In genomic region chr15:52433639-52434038, GRCm38 (mm10) we compare ENCODE assay signal across 30 mouse cellular contexts.
DNase-seq lines count a peak whose midpoint lies in the region; ATAC-seq and TF ChIP-seq lines count a peak whose summit lies in the region.
"Had no signal": no experiment of that assay in that cellular context is flagged by ENCODE, and none has a peak within 500 bp of the region (broad histone marks: within the 10 kb centered on the region; RNA-seq: fewer than 3 reads in every experiment).

No protein-coding gene starts in this region.

- H3K4me1 ChIP-seq in forebrain, embryonic 16.5 days (replicated peaks; ENCODE audit: control insufficient read depth, insufficient read depth, low read length) = peaks cover 4% of the 10 kb centered on the region
- peaks cover 14% of the 10 kb centered on the region for H3K4me1 ChIP-seq in midbrain, embryonic 16.5 days (ENCODE audit: control insufficient read depth, insufficient read depth, low read length)
- no peaks in the 10 kb centered on the region for H3K4me1 ChIP-seq in heart, adult 2 months (ENCODE audit: control insufficient read depth, insufficient read depth, low read length)
- H3K4me1 ChIP-seq: embryonic facial prominence, embryonic 10.5 days; embryonic facial prominence, embryonic 15.5 days; heart, embryonic 13.5 days; limb, embryonic 13.5 days; lung, embryonic 15.5 days; neural tube, embryonic 12.5 days had no signal

- no peaks in the 10 kb centered on the region for H3K9me3 ChIP-seq in forebrain, embryonic 16.5 days (ENCODE audit: control insufficient read depth, low read length)
- no peaks in the 10 kb centered on the region for H3K9me3 ChIP-seq in midbrain, embryonic 16.5 days (replicated peaks; ENCODE audit: control insufficient read depth, low read length, poor library complexity, severe bottlenecking)
- H3K9me3 ChIP-seq: embryonic facial prominence, embryonic 10.5 days; embryonic facial prominence, embryonic 15.5 days; heart, embryonic 13.5 days; limb, embryonic 13.5 days; lung, embryonic 15.5 days; midbrain, embryonic 12.5 days; neural tube, embryonic 12.5 days had no signal

- no peaks in the 10 kb centered on the region for H3K79me2 ChIP-seq in heart, adult 2 months (replicated peaks; ENCODE audit: control insufficient read depth, insufficient read depth, low read length)

- H3K36me3 ChIP-seq in forebrain, embryonic 16.5 days (ENCODE audit: control insufficient read depth, insufficient read depth) = no peaks in the 10 kb centered on the region
- H3K36me3 ChIP-seq in midbrain, embryonic 16.5 days (ENCODE audit: control insufficient read depth, insufficient read depth, low read length) = no peaks in the 10 kb centered on the region
- H3K36me3 ChIP-seq in heart, adult 2 months (ENCODE audit: control insufficient read depth, insufficient read depth, low read length) = no peaks in the 10 kb centered on the region
- H3K36me3 ChIP-seq: embryonic facial prominence, embryonic 10.5 days; embryonic facial prominence, embryonic 15.5 days; heart, embryonic 13.5 days; limb, embryonic 13.5 days; lung, embryonic 15.5 days; midbrain, embryonic 12.5 days; neural tube, embryonic 12.5 days had no signal

- peak; percentile 47; the same call in 1 of the 2 replicates for ATAC-seq in frontal cortex, adult (ENCODE audit: low TSS enrichment)
- ATAC-seq in forebrain, embryonic 16.5 days = peak; percentile 84
- no peak; the same call in 1 of the 2 replicates for ATAC-seq in midbrain, embryonic 16.5 days
- ATAC-seq: CD4-positive, CD25-positive, alpha-beta regulatory T cell, adult 4 months; inflammation-experienced regulatory T-cells, adult 6 months had no signal

- H3K27ac ChIP-seq in forebrain, embryonic 16.5 days (ENCODE audit: low read length) = no peak overlapping the region
- H3K27ac ChIP-seq in midbrain, embryonic 16.5 days (ENCODE audit: low read length) = peak overlapping the region; percentile 41
- H3K27ac ChIP-seq in heart, adult 2 months = no peak overlapping the region
- H3K27ac ChIP-seq: embryonic facial prominence, embryonic 10.5 days; embryonic facial prominence, embryonic 15.5 days; heart, embryonic 13.5 days; layer of hippocampus, adult 2 months; left cerebral cortex, adult 2 months; limb, embryonic 13.5 days; lung, embryonic 15.5 days; neural tube, embryonic 12.5 days; stomach, postnatal 0 days had no signal

- H3K9ac ChIP-seq in forebrain, embryonic 16.5 days (replicated peaks; ENCODE audit: low read depth, low read length) = no peak overlapping the region
- no peak overlapping the region for H3K9ac ChIP-seq in midbrain, embryonic 16.5 days (ENCODE audit: low read depth, low read length)
- H3K9ac ChIP-seq in heart, adult 2 months (ENCODE audit: low read depth, low read length) = no peak overlapping the region
- H3K9ac ChIP-seq: embryonic facial prominence, embryonic 15.5 days; heart, embryonic 13.5 days; limb, embryonic 13.5 days; lung, embryonic 15.5 days; midbrain, embryonic 12.5 days; neural tube, embryonic 12.5 days had no signal

- intact Hi-C loops in heart, adult 2 months (cut with DNase I) = no loop called here

- no peak overlapping the region for H3K4me3 ChIP-seq in forebrain, embryonic 16.5 days (replicated peaks; ENCODE audit: low read length)
- no peak overlapping the region for H3K4me3 ChIP-seq in midbrain, embryonic 16.5 days (ENCODE audit: low read depth, low read length)
- H3K4me3 ChIP-seq in heart, adult 2 months = no peak overlapping the region
- H3K4me3 ChIP-seq: embryonic facial prominence, embryonic 10.5 days; embryonic facial prominence, embryonic 15.5 days; heart, embryonic 13.5 days; layer of hippocampus, adult 2 months; left cerebral cortex, adult 2 months; limb, embryonic 13.5 days; lung, embryonic 15.5 days; midbrain, embryonic 12.5 days; myocyte; neural tube, embryonic 12.5 days had no signal

- no peaks in the 10 kb centered on the region for H3K27me3 ChIP-seq in forebrain, embryonic 16.5 days (replicated peaks; ENCODE audit: control insufficient read depth, insufficient read depth, low read length)
- H3K27me3 ChIP-seq in midbrain, embryonic 16.5 days (ENCODE audit: control insufficient read depth, insufficient read depth, low read depth, low read length) = no peaks in the 10 kb centered on the region
- no peaks in the 10 kb centered on the region for H3K27me3 ChIP-seq in heart, adult 2 months (ENCODE audit: control insufficient read depth, insufficient read depth, low read length)
- H3K27me3 ChIP-seq: embryonic facial prominence, embryonic 15.5 days; heart, embryonic 13.5 days; limb, embryonic 13.5 days; lung, embryonic 15.5 days; midbrain, embryonic 12.5 days; neural tube, embryonic 12.5 days had no signal

- no peak for TF ChIP-seq EP300 in heart, adult 2 months (IDR thresholded peaks at IDR 0.05; ENCODE audit: insufficient read depth, low read depth, low read length)

- no peak overlapping the region for H3K4me2 ChIP-seq in forebrain, embryonic 16.5 days (ENCODE audit: low read length)
- no peak overlapping the region for H3K4me2 ChIP-seq in midbrain, embryonic 16.5 days (ENCODE audit: low read length)
- H3K4me2 ChIP-seq: embryonic facial prominence, embryonic 15.5 days; heart, embryonic 13.5 days; limb, embryonic 13.5 days; liver, embryonic 11.5 days; lung, embryonic 15.5 days; midbrain, embryonic 12.5 days; neural tube, embryonic 12.5 days had no signal

- TF ChIP-seq CTCF in heart, adult 2 months (IDR thresholded peaks at IDR 0.05) = no peak

- WGBS in forebrain, embryonic 16.5 days = 34% methylated on average over 2 of the region's 2 CpGs
- WGBS in midbrain, embryonic 16.5 days = 32% methylated on average over 2 of the region's 2 CpGs
- WGBS in heart, adult 2 months = 75% methylated on average over 2 of the region's 2 CpGs

- DNase-seq in frontal cortex, postnatal 14 days (ENCODE audit: low spot score in 2 of 2) = no peak
- peak; percentile 30 for DNase-seq in brain, adult 2 months (ENCODE audit: low read depth, low spot score)
- no peak for DNase-seq in heart, adult 2 months
- DNase-seq in kidney, adult 9 months = no peak
- DNase-seq: adrenal gland, postnatal 25 days; cerebellum, adult 8-10 months; cerebellum, postnatal 25 days; heart, postnatal 10 days; kidney, adult 18-20 months; kidney, postnatal 36 days; right cerebral cortex, adult 18-20 months; thymus, adult 18-20 months; thymus, postnatal 25 days had no signal

- TF ChIP-seq POLR2A in heart, adult 2 months (IDR thresholded peaks at IDR 0.05; ENCODE audit: insufficient read depth, low read depth, low read length) = no peak
